Mouse (Mus musculus): Measurements from ENCODE around the gene F930015N05Rik.

Gene F930015N05Rik

DNA sequence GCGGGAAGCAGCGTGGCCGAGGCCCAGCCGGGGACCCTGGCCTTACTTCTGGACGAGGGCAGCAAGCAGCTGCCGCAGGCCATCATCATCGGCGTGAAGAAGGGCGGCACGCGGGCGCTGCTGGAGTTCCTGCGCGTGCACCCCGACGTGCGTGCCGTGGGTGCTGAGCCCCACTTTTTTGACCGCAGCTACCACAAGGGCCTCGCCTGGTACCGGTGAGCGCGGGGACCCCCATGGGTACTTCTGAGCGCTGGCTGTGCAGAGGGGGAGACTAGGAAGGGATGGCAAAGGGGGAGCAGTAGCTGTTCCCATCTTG lies at the start of gene F930015N05Rik:
TSS of gene F930015N05Rik (minus strand) at position 242 of the 316 bp plus-strand sequence.
- DNase-seq (ENCODE audit: low spot score in 2 of 2): peak in 1 of 2 experiments; percentile 27

DNA sequence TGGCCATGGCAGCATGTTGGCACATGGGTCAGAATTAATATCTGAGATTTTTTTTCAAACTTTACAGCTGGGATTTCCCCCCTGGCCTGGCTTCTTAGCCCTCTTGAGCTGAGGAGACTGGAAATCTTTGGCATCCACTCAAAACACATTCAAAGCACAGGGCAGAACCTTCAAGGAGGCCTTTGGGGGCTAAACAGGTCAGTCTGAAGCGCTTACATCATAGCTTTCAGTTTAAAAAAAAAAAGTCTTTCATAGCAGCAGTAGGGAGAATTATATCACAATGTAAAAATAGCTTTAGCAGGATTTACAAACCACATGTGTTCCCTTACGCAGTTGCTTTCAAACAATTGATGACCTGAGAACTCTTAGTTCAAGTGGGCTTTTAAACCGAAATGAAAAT lies 45.0 kb upstream of the F930015N05Rik start:
- DNase-seq (ENCODE audit: low spot score in 2 of 2): no peak

DNA sequence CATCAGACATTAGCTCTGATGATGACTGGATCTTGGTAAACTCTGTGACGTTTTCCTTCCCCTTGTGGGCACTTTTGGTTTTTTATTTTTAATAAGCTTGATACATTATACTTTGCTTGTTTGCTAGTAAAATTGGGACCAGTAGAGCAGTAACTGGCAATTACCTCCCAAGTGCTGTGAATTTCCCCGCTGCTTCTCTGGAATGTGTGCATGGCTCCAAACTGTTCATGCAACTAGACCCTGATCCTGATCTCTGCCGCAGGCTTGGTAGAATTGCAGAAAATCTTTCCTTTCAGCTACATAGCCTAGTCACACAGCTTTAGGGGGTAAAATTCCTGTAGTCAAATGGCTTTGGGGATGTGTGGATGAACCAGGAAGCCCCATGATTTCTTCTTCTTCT lies 37.2 kb upstream of the F930015N05Rik start:
- DNase-seq (ENCODE audit: low spot score in 2 of 2): no peak

DNA sequence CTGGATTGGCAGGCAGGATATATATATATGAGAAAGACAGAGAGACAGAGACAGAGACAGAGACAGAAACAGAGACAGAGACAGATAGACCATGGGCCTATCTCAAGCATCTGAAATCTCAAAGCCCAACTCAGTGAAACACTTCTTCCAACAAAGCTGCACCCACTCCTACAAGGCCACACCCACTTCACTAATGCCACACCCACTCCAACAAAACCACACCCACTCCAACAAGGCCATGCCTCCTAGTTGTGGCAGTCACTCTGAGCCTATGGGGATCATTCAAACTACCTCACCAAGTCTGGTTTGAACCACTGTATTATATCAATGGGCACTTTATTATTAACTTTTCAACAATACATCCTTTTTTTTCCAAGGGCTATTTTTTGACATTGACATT lies 34.2 kb upstream of the F930015N05Rik start:
- DNase-seq (ENCODE audit: low spot score in 2 of 2): no peak

DNA sequence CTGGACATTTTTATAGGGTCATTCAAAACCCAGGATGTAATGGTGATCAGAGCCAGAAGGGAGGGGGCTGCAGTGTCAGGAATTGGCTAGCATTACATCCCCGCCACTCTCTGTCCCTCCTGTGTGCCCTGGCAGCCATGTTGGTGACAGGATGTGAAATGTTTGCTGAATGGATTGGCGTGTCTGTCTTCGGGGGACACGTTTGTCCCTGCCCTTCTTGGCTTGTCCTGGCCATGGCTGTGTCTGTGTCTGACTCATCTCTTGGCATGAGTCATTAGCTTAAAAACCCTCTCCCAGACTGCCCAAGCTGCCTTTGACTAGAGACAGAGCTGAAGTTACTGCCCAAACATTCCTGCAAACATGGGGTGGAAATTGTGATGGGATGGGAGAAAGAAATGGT lies 32.3 kb upstream of the F930015N05Rik start:
- peak; percentile 8 to 28 for DNase-seq (ENCODE audit: low spot score in 2 of 2)

DNA sequence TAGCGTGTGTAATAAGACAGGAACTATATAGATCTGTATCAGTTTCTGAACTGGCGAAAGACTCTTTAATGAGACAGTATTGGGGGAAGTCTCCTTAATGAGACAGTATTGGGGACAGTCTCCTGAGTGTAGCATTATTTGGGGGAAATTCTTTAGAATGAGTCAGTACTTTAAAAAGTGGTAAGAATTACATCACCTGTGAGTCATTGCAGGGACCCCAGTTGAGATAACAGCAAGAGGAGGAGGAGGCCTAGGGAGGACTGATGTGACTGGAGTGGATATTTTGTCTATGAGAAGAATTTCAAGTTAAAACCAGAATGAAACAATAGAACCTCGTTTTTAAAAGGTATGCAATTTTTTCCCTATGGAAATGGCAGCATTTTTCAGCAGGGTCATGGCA lies 25.3 kb upstream of the F930015N05Rik start:
- no peak for DNase-seq (ENCODE audit: low spot score in 2 of 2)

DNA sequence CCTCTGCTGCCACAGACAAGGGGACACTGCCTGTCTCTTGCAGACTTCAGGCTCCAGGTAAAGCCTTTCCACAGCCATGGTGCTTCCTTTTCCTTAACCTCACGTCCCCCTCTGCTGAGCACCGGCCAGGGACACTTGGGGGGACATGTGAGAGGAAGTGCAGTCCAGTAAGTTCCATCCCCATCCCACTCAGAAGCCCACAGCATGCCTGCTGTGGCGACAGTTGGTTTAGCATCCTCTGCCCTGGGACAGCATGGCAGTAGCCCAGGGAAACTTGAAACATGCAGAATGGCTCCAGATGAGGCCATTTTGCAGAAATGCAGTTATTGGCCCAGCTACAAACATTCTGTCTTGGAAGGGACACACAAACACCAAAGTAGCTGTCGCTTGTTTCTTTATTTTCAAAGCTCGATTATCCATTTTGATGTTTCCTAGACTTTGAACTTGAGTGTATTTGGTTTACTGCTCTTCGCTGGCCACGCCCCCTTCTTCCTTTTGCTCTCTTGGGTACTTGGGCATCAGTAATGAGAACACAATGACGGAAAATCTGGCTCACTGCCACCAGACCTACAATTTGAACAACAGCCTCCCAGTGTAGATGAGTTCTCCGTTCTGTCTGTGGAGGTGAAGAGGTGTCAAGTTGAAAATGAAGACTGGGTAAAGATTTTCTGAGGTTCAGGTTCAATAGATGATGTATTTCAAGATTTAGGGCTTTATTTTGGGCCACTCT lies 12.3 kb upstream of the F930015N05Rik start:
- DNase-seq (ENCODE audit: low spot score in 2 of 2): no peak

DNA sequence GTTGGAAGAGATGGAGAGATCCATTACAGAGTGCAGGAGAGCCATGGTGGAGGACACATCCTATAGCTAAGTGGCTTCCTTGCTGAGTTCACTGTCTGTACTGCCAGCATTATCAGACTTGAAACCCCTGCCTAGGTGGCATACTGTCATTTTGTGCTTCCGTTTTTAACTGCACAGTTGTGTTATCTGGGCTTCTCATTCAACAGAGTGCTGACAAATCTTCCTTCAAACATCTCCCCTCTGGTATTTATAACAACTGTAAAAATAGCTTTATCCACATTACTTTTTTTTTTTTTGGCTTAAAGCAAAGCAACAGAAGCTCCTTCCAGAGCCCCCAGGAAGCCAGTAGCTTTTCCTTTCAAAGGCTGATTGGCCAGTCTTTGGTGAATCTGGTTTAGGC lies 8.8 kb upstream of the F930015N05Rik start:
- DNase-seq (ENCODE audit: low spot score in 2 of 2): no peak

DNA sequence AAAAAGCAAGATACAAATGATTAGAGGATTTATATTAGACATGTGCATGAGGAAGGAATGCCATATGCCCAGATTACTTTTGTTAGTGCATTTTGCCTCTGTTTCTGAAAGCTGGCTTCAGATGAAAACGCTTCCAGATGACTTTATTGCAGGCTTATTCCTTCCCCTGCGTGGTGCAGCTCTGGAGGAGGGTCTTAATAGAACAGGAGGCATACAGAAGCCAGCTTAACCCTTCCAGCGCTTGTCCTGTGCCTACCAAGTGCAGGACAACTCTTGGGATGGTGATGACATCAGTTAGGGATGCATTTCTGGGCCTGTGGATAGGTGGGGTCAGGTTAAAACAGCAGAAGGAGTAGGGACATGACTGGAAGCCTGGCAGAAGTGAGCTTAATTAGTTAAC lies 6.2 kb upstream of the F930015N05Rik start:
- DNase-seq (ENCODE audit: low spot score in 2 of 2): no peak

DNA sequence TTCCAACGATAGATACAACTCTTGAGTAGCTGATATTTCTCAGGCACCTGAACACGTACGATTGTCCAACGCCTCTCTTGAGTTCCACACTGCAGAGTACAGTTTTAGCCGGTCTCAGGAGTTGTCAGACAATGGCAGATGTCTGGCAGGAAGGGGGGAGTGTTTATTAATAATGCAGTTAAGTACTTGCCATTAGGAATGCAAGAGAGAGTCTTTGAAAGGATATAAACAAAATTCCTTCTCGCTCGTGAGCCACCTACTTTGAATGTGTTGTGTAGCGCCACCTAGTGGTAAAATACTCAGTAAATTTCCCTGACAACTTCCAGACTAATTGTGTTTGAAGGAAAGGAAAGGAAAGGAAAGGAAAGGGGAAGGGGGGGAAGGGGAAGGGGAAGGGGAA lies 5.7 kb upstream of the F930015N05Rik start:
- DNase-seq (ENCODE audit: low spot score in 2 of 2): peak in 1 of 2 experiments; percentile 21

DNA sequence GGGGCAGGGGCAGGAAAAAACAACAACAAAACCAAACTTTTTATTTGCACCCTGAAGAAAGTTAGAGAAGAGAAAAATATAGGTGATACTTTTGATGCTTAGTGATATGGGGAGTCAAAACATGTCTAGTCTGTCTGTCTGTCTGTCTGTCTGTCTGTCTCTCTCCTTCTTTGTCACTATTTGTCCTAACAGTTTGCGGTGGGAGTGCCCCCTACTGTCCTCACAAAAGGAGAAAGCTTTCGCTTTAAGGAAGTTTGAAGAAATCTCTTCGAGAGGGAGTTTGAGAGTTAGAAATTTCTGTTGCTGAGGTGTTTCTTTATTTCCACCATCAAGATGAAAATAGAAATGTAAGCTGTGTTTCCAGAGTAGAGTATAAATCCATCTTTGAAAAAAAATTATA lies 2.5 kb upstream of the F930015N05Rik start:
- DNase-seq (ENCODE audit: low spot score in 2 of 2): no peak

DNA sequence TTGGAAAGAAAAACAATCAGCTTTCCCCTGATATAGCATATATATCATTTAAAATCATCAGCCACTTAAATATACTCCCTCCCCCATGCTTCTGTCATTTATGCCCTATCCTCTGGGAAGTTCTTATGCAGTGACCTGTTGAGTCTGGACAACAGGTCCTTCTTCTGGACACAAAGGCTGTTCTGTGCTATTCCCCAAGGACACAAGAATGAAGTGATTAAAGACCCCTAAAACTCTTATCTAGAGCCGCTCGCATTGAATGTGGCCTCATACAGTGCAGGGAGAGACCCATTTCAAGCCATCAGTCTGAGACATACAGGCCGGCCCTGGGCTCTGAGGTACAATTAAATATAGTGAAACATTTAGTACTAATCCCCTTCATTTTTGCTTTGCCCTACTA lies 1.3 kb upstream of the F930015N05Rik start:
- DNase-seq (ENCODE audit: low spot score in 2 of 2): no peak

DNA sequence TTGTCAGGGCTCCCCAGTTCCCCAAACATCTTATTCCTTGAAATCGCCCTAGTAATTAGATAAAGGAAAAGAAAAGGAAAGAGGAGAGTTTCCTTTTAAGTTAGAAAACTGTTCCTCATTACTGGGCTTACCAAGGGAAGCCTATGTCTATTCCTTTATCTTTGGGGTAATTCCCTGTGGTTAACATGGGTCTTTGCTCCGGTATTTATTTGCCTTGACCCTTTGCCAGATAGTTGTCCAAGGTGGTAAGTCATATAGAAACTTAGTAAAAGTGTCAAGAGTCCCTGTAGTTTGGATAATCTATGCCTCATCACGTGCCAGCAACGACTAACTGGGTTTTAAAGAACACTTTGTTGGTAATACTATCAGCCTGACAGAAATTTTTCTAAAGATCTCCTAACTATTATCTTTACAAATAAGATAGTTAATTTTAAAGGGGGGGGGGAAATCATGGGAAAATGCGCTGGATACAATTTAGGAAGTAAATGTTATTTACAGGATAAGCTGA lies 392 bp upstream of the F930015N05Rik start:
- DNase-seq (ENCODE audit: low spot score in 2 of 2): no peak

DNA sequence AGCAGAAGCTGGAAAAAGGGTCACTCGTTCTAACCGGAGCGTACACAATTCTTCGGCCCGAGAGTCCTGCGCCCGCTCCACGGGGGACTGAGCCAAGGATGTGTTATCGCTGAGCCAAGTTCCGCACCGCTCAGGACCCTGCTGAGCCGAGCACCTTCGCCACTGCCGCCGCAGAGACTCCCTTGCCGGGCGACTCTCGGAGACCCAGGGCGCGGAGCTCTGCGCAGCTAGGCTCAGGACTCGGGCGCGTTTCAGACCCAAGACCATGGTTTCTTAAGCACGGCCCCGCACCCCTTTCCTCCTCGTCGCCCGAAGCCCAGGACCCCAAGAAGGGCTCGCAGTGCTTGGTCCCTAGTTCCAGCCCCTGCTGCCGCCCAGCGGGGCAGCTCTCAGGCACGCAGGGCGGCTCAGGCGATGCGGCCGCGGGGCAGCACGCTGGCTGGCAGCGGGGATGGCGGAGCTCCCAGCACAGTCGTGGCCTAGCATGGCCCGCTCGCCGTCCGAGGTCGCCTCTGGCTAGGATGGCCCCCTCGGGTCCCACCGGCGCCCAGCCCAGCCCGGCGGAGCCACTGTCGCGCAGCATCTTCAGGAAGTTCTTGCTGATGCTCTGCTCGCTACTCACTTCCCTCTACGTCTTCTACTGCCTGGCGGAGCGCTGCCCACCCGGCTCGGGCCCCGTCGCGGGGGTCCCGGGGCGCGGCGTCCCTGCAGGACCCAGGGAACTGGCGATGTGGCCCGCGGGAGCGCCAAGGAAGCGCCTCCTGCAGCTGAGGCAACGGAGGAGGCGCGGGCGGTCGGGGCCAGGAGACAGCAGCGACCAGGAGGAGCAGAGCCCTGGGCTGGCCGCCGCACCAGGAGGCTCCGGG lies 674 bp downstream of the F930015N05Rik start:
- no peak for DNase-seq (ENCODE audit: low spot score in 2 of 2)

DNA sequence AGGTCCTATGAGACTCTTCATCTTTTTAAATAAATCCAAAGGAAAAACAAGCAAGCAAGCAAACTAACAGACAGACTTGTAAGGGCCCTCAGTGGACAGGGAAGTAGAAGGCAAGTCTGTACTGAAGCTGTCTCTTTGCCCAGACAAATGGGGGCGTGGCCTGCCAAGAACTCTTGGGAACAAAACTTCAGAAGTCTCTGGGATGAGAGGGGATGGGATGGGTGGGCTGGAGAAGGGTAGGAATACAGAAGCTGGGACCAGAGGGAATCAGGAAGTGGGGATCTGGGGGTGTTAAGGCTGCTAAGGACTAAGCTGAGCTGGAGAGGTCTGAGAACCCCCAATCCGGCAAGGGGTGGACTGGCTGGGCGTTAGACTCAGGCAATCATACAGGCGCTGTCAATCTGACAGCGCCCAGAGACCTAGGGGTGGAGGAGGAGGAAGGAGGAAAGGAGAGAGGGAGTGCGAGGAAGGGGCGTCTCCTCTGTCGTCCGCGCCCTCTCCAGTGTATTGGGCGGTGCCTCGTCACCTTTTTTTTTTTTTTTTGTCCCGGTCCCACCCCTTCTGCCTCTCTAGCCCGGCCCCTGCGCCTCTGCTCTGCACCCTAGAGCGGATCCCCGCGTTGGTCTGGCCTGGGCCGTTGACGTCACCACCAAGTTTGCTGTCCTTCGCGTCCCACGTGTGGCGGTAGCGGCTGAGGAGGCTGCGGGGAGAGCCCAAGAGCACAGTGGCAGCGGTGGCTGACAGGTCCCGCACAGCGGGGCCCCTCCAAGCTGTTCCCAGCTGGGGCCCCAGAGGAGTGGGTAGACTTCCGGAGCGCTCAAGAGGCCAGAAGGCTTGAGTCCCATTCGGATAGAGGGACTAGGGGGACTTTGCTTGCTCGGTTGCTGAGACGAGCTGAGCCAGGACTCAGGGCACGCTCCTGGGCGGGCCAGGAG lies 1.6 kb downstream of the F930015N05Rik start, which contains the start of gene Hs3st3a1:
TSS of gene Hs3st3a1 (plus strand) at position 722 of the 935 bp plus-strand sequence.
- peak; percentile 78 to 80 for DNase-seq (ENCODE audit: low spot score in 2 of 2)

DNA sequence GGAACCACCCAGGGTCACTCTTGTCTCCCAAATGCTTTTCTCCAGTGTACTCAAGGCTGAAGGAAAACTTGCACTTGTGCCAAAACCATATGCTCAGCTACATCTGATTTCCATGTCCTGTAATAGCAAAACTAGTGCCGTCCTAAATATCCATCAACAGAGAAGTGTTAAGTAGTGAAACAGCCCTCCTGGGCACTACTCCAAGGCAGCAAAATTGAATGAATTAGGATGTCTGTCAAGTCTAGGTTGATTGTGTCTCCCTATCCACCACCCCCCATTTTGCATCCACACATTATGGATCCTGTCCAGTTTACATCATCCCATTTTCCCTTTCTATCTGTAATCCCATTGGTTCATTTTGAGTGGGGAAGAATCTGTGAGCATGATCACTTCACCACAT lies 17.5 kb downstream of the F930015N05Rik start:
- no peak for DNase-seq (ENCODE audit: low spot score in 2 of 2)

DNA sequence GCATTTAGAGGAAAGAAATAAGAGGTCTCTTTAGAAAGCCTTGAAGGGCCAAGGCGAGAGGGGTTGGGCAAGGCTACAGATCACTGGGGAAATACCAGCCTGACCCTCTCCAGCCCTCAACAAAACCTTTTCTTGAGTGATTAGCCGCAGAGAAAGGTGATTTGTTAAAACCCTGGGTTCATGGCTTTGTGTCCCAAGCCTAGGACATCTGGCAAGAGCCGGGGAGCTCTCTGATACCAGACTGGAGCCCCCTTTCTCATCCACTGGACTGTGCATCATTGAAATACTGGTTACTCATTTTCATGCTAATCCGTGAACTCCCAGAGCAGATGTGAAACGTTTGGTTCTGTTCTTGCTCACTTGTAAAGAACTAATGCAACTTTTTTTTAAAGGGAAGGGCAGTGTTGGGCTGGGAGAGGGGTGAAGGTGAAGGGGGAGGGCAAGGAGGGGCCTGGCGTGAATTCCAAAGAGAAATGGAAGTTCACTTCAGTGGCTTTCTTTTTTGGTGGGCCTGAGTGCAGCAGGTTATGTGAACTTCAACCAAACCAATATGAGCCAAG lies 35.8 kb downstream of the F930015N05Rik start:
- DNase-seq (ENCODE audit: low spot score in 2 of 2): no peak

DNA sequence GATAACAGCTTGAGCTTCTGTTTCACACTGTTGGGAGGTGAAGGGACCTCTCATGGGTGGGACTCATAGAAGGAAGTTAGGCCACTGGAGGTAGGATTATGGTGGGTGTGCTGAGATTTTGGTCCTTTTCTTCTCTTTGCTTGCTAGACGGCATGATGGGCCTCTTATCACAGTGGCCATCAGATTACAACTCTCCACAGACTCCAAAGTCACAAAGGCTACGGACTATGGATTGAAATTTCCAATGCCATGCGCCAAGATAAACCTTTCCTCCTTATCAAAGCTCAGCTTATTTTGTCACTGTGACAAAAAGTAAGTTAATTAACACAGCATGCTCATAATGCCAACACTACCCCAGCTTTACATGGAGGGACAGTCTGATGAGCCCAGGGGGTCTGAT lies 38.8 kb downstream of the F930015N05Rik start:
- no peak for DNase-seq (ENCODE audit: low spot score in 2 of 2)

DNA sequence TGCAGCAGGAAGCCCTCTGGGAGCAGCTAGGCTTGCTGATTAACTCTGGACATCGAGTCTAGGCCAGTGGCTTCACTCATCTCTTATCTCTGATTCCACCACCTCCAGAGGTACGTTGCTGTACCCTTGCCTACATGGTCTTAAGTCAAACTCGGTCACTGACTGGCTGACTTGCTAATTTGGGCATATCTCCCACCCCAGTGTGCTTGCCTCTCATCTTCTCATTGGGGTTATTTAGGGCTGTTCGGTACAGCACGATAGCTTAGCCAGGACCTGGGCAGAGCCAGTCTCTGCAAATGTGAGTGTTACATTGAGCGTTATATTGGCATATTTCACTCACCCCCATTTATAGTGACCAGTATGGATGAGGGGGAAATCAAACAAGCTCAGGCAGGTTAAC lies 39.5 kb downstream of the F930015N05Rik start:
- DNase-seq (ENCODE audit: low spot score in 2 of 2): no peak

DNA sequence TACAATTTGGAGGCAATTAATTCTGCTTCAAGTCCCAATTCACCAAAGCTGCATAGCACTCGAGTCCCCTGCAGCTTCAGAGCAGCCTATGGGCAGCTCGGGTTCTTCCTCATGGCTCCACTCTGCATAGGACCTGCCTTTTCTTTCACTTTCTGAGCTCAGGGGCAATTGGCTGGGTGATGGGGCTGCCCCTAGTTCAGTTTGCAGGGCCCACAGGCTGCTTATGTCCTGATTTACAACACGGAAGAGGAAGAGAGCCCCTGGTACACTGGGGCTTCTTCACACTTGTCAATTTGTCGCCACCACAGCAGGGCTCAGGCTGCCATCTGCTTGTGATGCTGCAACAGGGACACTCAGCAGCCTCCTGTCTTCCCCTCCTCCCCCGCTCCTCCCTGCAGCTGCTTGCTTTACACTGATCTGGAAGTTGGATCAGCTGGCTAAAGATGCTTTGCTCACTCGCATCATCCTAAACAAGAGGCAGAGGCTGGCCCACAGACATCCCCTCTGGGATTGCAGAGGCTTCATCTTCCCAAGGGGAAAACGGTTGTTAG lies 40.0 kb downstream of the F930015N05Rik start:
- DNase-seq (ENCODE audit: low spot score in 2 of 2): peak; percentile 1 to 4

DNA sequence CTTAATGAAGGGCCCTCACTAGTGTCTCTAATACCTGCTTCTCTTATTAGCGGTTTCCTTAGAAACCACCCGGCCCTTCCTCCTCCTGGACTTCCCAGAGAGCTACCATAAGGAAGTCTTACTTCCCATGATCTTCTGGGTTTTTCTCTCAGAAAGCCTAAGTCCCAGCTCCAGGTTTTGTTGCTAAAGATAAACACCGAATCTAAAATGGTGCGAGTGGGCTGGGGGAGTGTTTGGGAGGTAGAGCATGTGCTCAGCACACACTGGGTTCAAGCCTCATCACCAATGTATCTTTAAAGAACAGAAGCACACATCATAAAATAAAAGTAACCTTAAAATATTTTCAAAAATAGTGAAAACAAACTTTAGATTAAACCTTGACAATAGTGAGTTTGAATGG lies 50.1 kb downstream of the F930015N05Rik start:
- DNase-seq (ENCODE audit: low spot score in 2 of 2): no peak
